Mouse (Mus musculus): ENCODE data around the gene Serhl. TPM values are rescaled to one million over a fixed set of nuclear protein-coding genes. Genes with fewer than 3 reads are reported as not detected.
"Not testable (repeated sequence)": the region's sequence is repeated elsewhere in the genome, so short reads cannot be mapped to it uniquely, and the experiment has no call there.

Serhl gene
- total and polyA plus RNA-seq, 3 experiments = 52.0 to 123 (median 59.5) TPM

DNA sequence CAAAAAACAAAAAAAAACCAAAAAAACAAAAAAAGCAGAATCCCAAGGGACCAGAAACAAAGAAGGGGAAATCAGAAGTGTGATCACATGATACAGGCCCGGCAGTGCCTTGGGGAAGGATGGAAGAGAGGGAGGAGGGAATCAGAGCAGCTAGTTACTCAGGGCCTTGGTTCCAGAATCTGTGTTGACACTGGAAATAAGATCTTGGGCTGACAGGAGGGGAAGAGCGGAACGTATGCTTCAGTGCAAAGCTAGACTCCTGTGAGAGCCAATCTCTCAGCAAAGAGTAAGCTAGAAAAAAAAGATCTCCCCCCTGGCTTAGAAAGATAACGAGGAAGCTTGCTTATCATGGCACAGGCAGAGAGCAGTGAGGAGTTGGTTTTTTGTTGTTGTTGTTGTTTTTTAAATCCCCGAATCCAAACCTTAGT lies 30.1 kb upstream of the Serhl start:
- Histone ChIP-seq H3K27me3 (replicated peaks) (no peaks in the 10 kb centered on the region), H3K27ac (ENCODE audit: insufficient read depth, low read depth) (no peak overlapping the region), H3K9ac (ENCODE audit: insufficient read depth, low read depth) (no peak overlapping the region), H3K36me3 (replicated peaks in 1 of 2; ENCODE audit: control insufficient read depth in 1 of 2, insufficient read depth in 1 of 2, low read length in 1 of 2) (no peaks in the 10 kb centered on the region), H3K79me2 (replicated peaks; ENCODE audit: control insufficient read depth, extremely low read depth, insufficient read depth, poor library complexity, severe bottlenecking) (no peaks in the 10 kb centered on the region), H3K4me3 (replicated peaks in 1 of 3; ENCODE audit: low read depth in 2 of 3, low read length in 2 of 3, poor library complexity in 1 of 3) (no peak overlapping the region), H3K9me3 (replicated peaks; ENCODE audit: low read length) (peaks cover 5% of the 10 kb centered on the region), H3K4me2 (ENCODE audit: insufficient read depth, low read depth, poor library complexity, severe bottlenecking) (no peak overlapping the region), H3K4me1 (ENCODE audit: control insufficient read depth in 1 of 2, insufficient read depth in 2 of 2) (peaks cover 3 to 15% of the 10 kb centered on the region in 2 experiments; a peak in 3 of 4 replicates)
- TF ChIP-seq ZNF384 (IDR thresholded peaks at IDR 0.05; ENCODE audit: low read depth, low read length) (peak; percentile 77), EP300 (IDR thresholded peaks at IDR 0.05; ENCODE audit: low read length) (no peak), USF1 (IDR thresholded peaks at IDR 0.05; ENCODE audit: low read depth, low read length) (peak; percentile 18; the same call in 1 of the 2 replicates)
- dilution Hi-C loops (cut with MboI; ENCODE audit: extremely low pct_ligation_motif_present, extremely low pct_unique_long_range_greater_than_20kb, low sequenced_read_pairs) (no loop called here), in situ Hi-C loops (cut with MboI; ENCODE audit: low pct_ligation_motif_present, low pct_unique_long_range_greater_than_20kb, low sequenced_read_pairs) (no loop called here)
- no peak for DNase-seq (ENCODE audit: extremely low read depth)

- in situ Hi-C loops (cut with MboI; ENCODE audit: low pct_ligation_motif_present, low pct_unique_long_range_greater_than_20kb, low sequenced_read_pairs) (no loop called here), dilution Hi-C loops (cut with MboI; ENCODE audit: extremely low pct_ligation_motif_present, extremely low pct_unique_long_range_greater_than_20kb, low sequenced_read_pairs) (no loop called here)
- peaks cover 11% of the 10 kb centered on the region for H3K9me3 ChIP-seq (replicated peaks; ENCODE audit: low read length)
- H3K9ac ChIP-seq (ENCODE audit: insufficient read depth, low read depth) = no peak overlapping the region
- no peak overlapping the region for H3K4me2 ChIP-seq (ENCODE audit: insufficient read depth, low read depth, poor library complexity, severe bottlenecking)
- no peak overlapping the region for H3K27ac ChIP-seq (ENCODE audit: insufficient read depth, low read depth)
- no peaks in the 10 kb centered on the region for H3K27me3 ChIP-seq (replicated peaks)
- H3K4me1 ChIP-seq (ENCODE audit: control insufficient read depth in 1 of 2, insufficient read depth in 2 of 2) = peaks cover 3 to 15% of the 10 kb centered on the region in 2 experiments; a peak in 3 of 4 replicates
- no peaks in the 10 kb centered on the region for H3K36me3 ChIP-seq (replicated peaks in 1 of 2; ENCODE audit: control insufficient read depth in 1 of 2, insufficient read depth in 1 of 2, low read length in 1 of 2)
- TF ChIP-seq MYC (IDR thresholded peaks at IDR 0.05; ENCODE audit: low read depth, low read length) (no peak), HCFC1 (IDR thresholded peaks at IDR 0.05; ENCODE audit: low read depth, low read length) (no peak), ETS1 (conservative IDR thresholded peaks at IDR 0.05; ENCODE audit: low read depth, low read length) (no peak)
- H3K79me2 ChIP-seq (replicated peaks; ENCODE audit: control insufficient read depth, extremely low read depth, insufficient read depth, poor library complexity, severe bottlenecking) = no peaks in the 10 kb centered on the region
- no peak overlapping the region for H3K4me3 ChIP-seq (replicated peaks in 1 of 3; ENCODE audit: low read depth in 2 of 3, low read length in 2 of 3, poor library complexity in 1 of 3)
- no peak for DNase-seq (ENCODE audit: extremely low read depth)
Observed at GRCm38 (mm10) chr15:83061689-83062088, 27.6 kb upstream of the Serhl start.

- H3K36me3 ChIP-seq (replicated peaks in 1 of 2; ENCODE audit: control insufficient read depth in 1 of 2, insufficient read depth in 1 of 2, low read length in 1 of 2); H3K4me2 ChIP-seq (ENCODE audit: insufficient read depth, low read depth, poor library complexity, severe bottlenecking); H3K9me3 ChIP-seq (replicated peaks; ENCODE audit: low read length); H3K27ac ChIP-seq (ENCODE audit: insufficient read depth, low read depth); DNase-seq (ENCODE audit: extremely low read depth); H3K9ac ChIP-seq (ENCODE audit: insufficient read depth, low read depth); dilution Hi-C loops (cut with MboI; ENCODE audit: extremely low pct_ligation_motif_present, extremely low pct_unique_long_range_greater_than_20kb, low sequenced_read_pairs); H3K79me2 ChIP-seq (replicated peaks; ENCODE audit: control insufficient read depth, extremely low read depth, insufficient read depth, poor library complexity, severe bottlenecking); H3K27me3 ChIP-seq (replicated peaks); H3K4me3 ChIP-seq (replicated peaks in 1 of 3; ENCODE audit: low read depth in 2 of 3, low read length in 2 of 3, poor library complexity in 1 of 3); in situ Hi-C loops (cut with MboI; ENCODE audit: low pct_ligation_motif_present, low pct_unique_long_range_greater_than_20kb, low sequenced_read_pairs): not testable (repeated sequence)
- peaks cover 3 to 15% of the 10 kb centered on the region in 2 experiments; a peak in 3 of 4 replicates for H3K4me1 ChIP-seq (ENCODE audit: control insufficient read depth in 1 of 2, insufficient read depth in 2 of 2)
Observed at GRCm38 (mm10) chr15:83062582-83062981, 26.7 kb upstream of the Serhl start.

DNA sequence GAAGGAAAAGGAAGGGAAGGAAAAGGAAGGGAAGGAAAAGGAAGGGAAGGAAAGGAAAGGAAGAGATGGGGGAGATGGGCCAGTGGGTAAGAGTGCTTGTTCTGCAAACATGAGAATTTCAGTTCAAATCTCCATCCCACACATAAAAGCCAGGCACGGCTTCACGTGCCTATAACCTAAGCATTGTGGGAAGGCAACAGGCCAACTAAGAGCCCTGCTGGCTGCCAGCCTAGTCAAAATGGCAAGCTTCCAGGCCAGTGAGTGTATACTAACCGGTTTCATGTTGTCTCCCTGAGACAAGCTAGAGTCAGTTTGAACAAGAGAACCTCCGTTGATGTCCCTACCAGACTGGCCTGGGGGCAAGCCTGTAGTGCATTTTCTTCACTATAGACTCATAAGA lies 23.8 kb upstream of the Serhl start:
- in situ Hi-C loops (cut with MboI; ENCODE audit: low pct_ligation_motif_present, low pct_unique_long_range_greater_than_20kb, low sequenced_read_pairs) (no loop called here), dilution Hi-C loops (cut with MboI; ENCODE audit: extremely low pct_ligation_motif_present, extremely low pct_unique_long_range_greater_than_20kb, low sequenced_read_pairs) (no loop called here)
- TF ChIP-seq USF1 (IDR thresholded peaks at IDR 0.05; ENCODE audit: low read depth, low read length) = no peak
- no peak for TF ChIP-seq NELFE (IDR thresholded peaks at IDR 0.05; ENCODE audit: low read depth, low read length)
- no peak for TF ChIP-seq NRF1 (IDR thresholded peaks at IDR 0.05; ENCODE audit: low read depth, low read length)
- no peak for TF ChIP-seq UBTF (IDR thresholded peaks at IDR 0.05; ENCODE audit: low read depth, low read length)
- TF ChIP-seq ELF1 (IDR thresholded peaks at IDR 0.05; ENCODE audit: low read depth, low read length) = no peak
- no peak for TF ChIP-seq HCFC1 (IDR thresholded peaks at IDR 0.05; ENCODE audit: low read depth, low read length)
- TF ChIP-seq JUN (IDR thresholded peaks at IDR 0.05; ENCODE audit: insufficient read depth, low read depth, low read length) = no peak
- TF ChIP-seq ZC3H11A (IDR thresholded peaks at IDR 0.05; ENCODE audit: low read depth, low read length) = no peak
- TF ChIP-seq ETS1 (conservative IDR thresholded peaks at IDR 0.05; ENCODE audit: low read depth, low read length) = no peak
- H3K9ac ChIP-seq (ENCODE audit: insufficient read depth, low read depth) = no peak overlapping the region
- H3K4me1 ChIP-seq (ENCODE audit: control insufficient read depth in 1 of 2, insufficient read depth in 2 of 2) = peaks cover 0 to 3% of the 10 kb centered on the region in 2 experiments; a peak in 1 of 4 replicates
- no peak overlapping the region for H3K4me2 ChIP-seq (ENCODE audit: insufficient read depth, low read depth, poor library complexity, severe bottlenecking)
- no peak for DNase-seq (ENCODE audit: extremely low read depth)
- peaks cover 7% of the 10 kb centered on the region for H3K9me3 ChIP-seq (replicated peaks; ENCODE audit: low read length)
- H3K27ac ChIP-seq (ENCODE audit: insufficient read depth, low read depth) = no peak overlapping the region
- no peak overlapping the region for H3K4me3 ChIP-seq (replicated peaks in 1 of 3; ENCODE audit: low read depth in 2 of 3, low read length in 2 of 3, poor library complexity in 1 of 3)
- H3K79me2 ChIP-seq (replicated peaks; ENCODE audit: control insufficient read depth, extremely low read depth, insufficient read depth, poor library complexity, severe bottlenecking) = no peaks in the 10 kb centered on the region
- H3K27me3 ChIP-seq (replicated peaks) = no peaks in the 10 kb centered on the region
- no peaks in the 10 kb centered on the region for H3K36me3 ChIP-seq (replicated peaks in 1 of 2; ENCODE audit: control insufficient read depth in 1 of 2, insufficient read depth in 1 of 2, low read length in 1 of 2)

All from CH12.LX (cell line).